ENCODE assay signal across 8 mouse cellular contexts in the genomic region with DNA sequence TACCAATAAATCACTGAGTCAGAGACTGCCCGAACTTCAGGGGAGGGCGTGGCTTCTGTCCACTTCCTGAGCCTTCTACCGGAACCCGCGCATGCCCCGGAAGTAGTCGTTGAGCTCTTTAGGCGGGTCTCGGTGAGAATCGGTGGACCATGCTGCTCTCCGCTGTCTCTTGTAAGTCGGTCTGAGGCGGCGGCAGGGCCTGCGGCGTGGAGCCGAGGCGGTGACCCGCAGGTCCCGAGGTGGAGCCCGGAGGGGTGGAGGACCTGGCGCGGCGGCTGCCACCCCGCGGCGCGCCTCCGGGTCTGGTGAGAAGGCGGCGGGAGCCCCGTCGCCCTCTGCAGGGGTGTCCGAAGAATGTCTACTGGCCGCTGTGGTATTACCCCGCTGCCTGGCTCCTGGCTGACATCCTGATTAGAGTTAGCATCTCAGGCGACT. TPM values are rescaled to one million over a fixed set of nuclear protein-coding genes. Genes with fewer than 3 reads are reported as not detected.
DNase-seq lines count a peak whose midpoint lies in the region; ATAC-seq lines count a peak whose summit lies in the region.

No protein-coding gene starts in this region.

- peak overlapping the region; percentile 94 for H3K4me3 ChIP-seq in megakaryocyte, embryonic 14.5 days (replicated peaks)

- no peaks in the 10 kb centered on the region for H3K9me3 ChIP-seq in megakaryocyte, embryonic 14.5 days

- no peaks in the 10 kb centered on the region for H3K27me3 ChIP-seq in megakaryocyte, embryonic 14.5 days (replicated peaks)

- peaks cover 58% of the 10 kb centered on the region for H3K4me1 ChIP-seq in megakaryocyte, embryonic 14.5 days

- ATAC-seq in inflammation-experienced regulatory T-cells, adult 6 months = peak; percentile 88

- peak; percentile 89 to 96 for DNase-seq in adrenal gland, adult (ENCODE audit: inconsistent age in 2 of 2, low spot score in 1 of 2)
- DNase-seq in embryo, embryonic 10 days (ENCODE audit: low spot score) = peak; percentile 95
- DNase-seq in gastrocnemius, postnatal 10 days = peak; percentile 77
- peak; percentile 51 to 82 for DNase-seq in left cerebral cortex, adult 9 months (ENCODE audit: low spot score in 2 of 2)
- peak; percentile 80 to 87 for DNase-seq in right cerebral cortex, adult 2 months (ENCODE audit: low spot score in 2 of 2)
- DNase-seq in urinary bladder, postnatal 10 days (ENCODE audit: low spot score) = peak; percentile 31

- H3K36me3 ChIP-seq in megakaryocyte, embryonic 14.5 days (replicated peaks; ENCODE audit: low read length) = peaks cover 51% of the 10 kb centered on the region

RNA-seq across cellular contexts. Expression of a gene that starts 17.1 kb away (rescaled TPM):
- 100 to 1,000 TPM; 259 to 272 TPM for total RNA-seq in gastrocnemius, postnatal 10 days (2021)
- polyA plus RNA-seq in inflammation-experienced regulatory T-cells, adult 6 months (2017; shearing (Covaris generic)) = 100 to 1,000 TPM; 243 to 476 (median 332) TPM
- 6.0 TPM in 1 of 2 replicates, not detected in the other for polyA plus RNA-seq in megakaryocyte, embryonic 14.5 days (2012; ENCODE audit: insufficient read depth, low replicate concordance)

Comparison
In these comparisons a context has a peak if more than half of its experiments do, and no peak if none do; other contexts are left out.
1. Peak in every context shown above with its lines: DNase-seq, ATAC-seq and H3K4me3 ChIP-seq.
2. DNase-seq: peak in every context shown above with its lines; median percentile 95 in embryo, embryonic 10 days; 92 in adrenal gland, adult; 84 in right cerebral cortex, adult 2 months; 77 in gastrocnemius, postnatal 10 days; 66 in left cerebral cortex, adult 9 months; 31 in urinary bladder, postnatal 10 days.
3. RNA of a gene that starts 17.1 kb away (polyA plus RNA-seq): 243 to 476 TPM in inflammation-experienced regulatory T-cells, adult 6 months; 6.0 TPM in megakaryocyte, embryonic 14.5 days; every median in the first group is over 10 times any median in the second.